31 mouse cellular contexts compared by ENCODE assay signal in genomic region chr16:91020842-91021483, GRCm38 (mm10). TPM values are rescaled to one million over a fixed set of nuclear protein-coding genes. Genes with fewer than 3 reads are reported as not detected.
A peak's percentile ranks its signal among the peaks of the same experiment; 100 is the strongest.
DNase-seq lines count a peak whose midpoint lies in the region; TF ChIP-seq lines count a peak whose summit lies in the region.
"Had no signal": no experiment of that assay in that cellular context is flagged by ENCODE, and none has a peak within 500 bp of the region (broad histone marks: within the 10 kb centered on the region; RNA-seq: fewer than 3 reads in every experiment).

No protein-coding gene starts in this region.

- H3K4me1 ChIP-seq in bone marrow, adult 2 months (ENCODE audit: control insufficient read depth, insufficient read depth, low read length): no peaks in the 10 kb centered on the region
- H3K4me1 ChIP-seq: embryonic facial prominence, embryonic 10.5 days; embryonic facial prominence, embryonic 15.5 days; heart, embryonic 13.5 days; hindbrain, embryonic 10.5 days; hindbrain, embryonic 15.5 days; kidney, embryonic 15.5 days; liver, embryonic 13.5 days; midbrain, embryonic 12.5 days; neural tube, embryonic 13.5 days; stomach, embryonic 15.5 days had no signal

- peak overlapping the region; percentile 64 for H3K27ac ChIP-seq in bone marrow, adult 2 months (ENCODE audit: control insufficient read depth, insufficient read depth, low read depth, low read length, poor library complexity)
- H3K27ac ChIP-seq in macrophage: peak overlapping the region; percentile 43
- H3K27ac ChIP-seq: embryonic facial prominence, embryonic 10.5 days; embryonic facial prominence, embryonic 15.5 days; heart, embryonic 13.5 days; hindbrain, embryonic 10.5 days; hindbrain, embryonic 15.5 days; kidney, embryonic 15.5 days; layer of hippocampus, adult 2 months; liver, embryonic 13.5 days; midbrain, embryonic 12.5 days; neural tube, embryonic 13.5 days; stomach, embryonic 15.5 days had no signal

- intact Hi-C loops in heart, postnatal 36 days (cut with DNase I): no loop called here
- intact Hi-C loops in gastrocnemius, postnatal 36 days (cut with DNase I): no loop called here

- 78% methylated on average over 10 of the region's 10 CpGs for WGBS in bone marrow, adult 2 months
- WGBS in macrophage (ENCODE audit: missing documents): 59% methylated on average over 10 of the region's 10 CpGs

- peaks cover 70% of the 10 kb centered on the region for H3K36me3 ChIP-seq in macrophage (ENCODE audit: inconsistent target)

- no peak for TF ChIP-seq POLR2A in bone marrow, adult 2 months (IDR thresholded peaks at IDR 0.05; ENCODE audit: borderline replicate concordance, control insufficient read depth, low read depth, low read length)

- no peak overlapping the region for H3K4me3 ChIP-seq in bone marrow, adult 2 months (replicated peaks; ENCODE audit: control insufficient read depth, low read depth, low read length)
- no peak overlapping the region for H3K4me3 ChIP-seq in macrophage (ENCODE audit: inconsistent target)
- H3K4me3 ChIP-seq: embryonic facial prominence, embryonic 10.5 days; embryonic facial prominence, embryonic 15.5 days; heart, embryonic 13.5 days; hindbrain, embryonic 10.5 days; hindbrain, embryonic 15.5 days; kidney, embryonic 15.5 days; layer of hippocampus, adult 2 months; liver, embryonic 13.5 days; midbrain, embryonic 12.5 days; neural tube, embryonic 13.5 days; stomach, embryonic 15.5 days had no signal

- TF ChIP-seq CTCF in bone marrow, adult 2 months (IDR thresholded peaks at IDR 0.05; ENCODE audit: control insufficient read depth, insufficient read depth, low read length): no peak

- DNase-seq in heart, adult 11 months: peak; percentile 59
- no peak for DNase-seq in heart, postnatal 36 days
- DNase-seq in gastrocnemius, postnatal 36 days: no peak
- DNase-seq in cerebellum, postnatal 25 days: no peak
- no peak for DNase-seq in adipocyte (ENCODE audit: low spot score)
- DNase-seq: adrenal gland, adult 2 months; adrenal gland, postnatal 36 days; cerebellum, adult 11 months; cerebellum, adult 9-10 months; gastrocnemius, postnatal 25 days; heart, postnatal 10 days; kidney, adult 11 months; kidney, postnatal 36 days; left cerebral cortex, postnatal 4 days; liver, embryonic 13.5 days; lung, adult 2 months; lung, postnatal 10 days; right cerebral cortex, postnatal 4 days; thymus, postnatal 14 days had no signal

- no peaks in the 10 kb centered on the region; the same call in 1 of the 2 replicates for H3K79me2 ChIP-seq in macrophage (ENCODE audit: inconsistent target)

RNA-seq across cellular contexts. Expression of gene Synj1, which starts 9.9 kb away (rescaled TPM):
- 10 to 100 TPM; 29.1 to 29.6 TPM for total RNA-seq in heart, postnatal 36 days (2021)
- 17.2 and 38.2 TPM in 2 replicates for polyA plus RNA-seq in bone marrow, adult 2 months (2011; ENCODE audit: insufficient read depth, insufficient read length, low replicate concordance, missing spikeins)
- 100 to 1,000 TPM; 395 to 919 (median 673) TPM for total RNA-seq in macrophage (2018; cell fraction: chromatin; rRNA removed)
- total RNA-seq in macrophage (2018; cell fraction: cytosol; rRNA removed): 100 to 1,000 TPM; 127 to 236 (median 170) TPM
- total RNA-seq in macrophage (2018; cell fraction: nucleus; rRNA removed): 100 to 1,000 TPM; 254 to 727 (median 441) TPM
- 79.6 to 138 TPM (median 127 TPM) in 3 replicates for polyA plus RNA-seq in macrophage (2018)
- 10 to 100 TPM; 11.2 to 11.5 TPM for total RNA-seq in gastrocnemius, postnatal 36 days (2021)

RNA-seq across cellular contexts. Expression of gene Paxbp1, which starts 23.4 kb away (rescaled TPM):
- 10 to 100 TPM; 13.1 to 13.5 TPM for total RNA-seq in heart, postnatal 36 days (2021)
- polyA plus RNA-seq in bone marrow, adult 2 months (2011; ENCODE audit: insufficient read depth, insufficient read length, low replicate concordance, missing spikeins): 44.3 and 72.0 TPM in 2 replicates
- 100 to 1,000 TPM; 359 to 787 (median 644) TPM for total RNA-seq in macrophage (2018; cell fraction: chromatin; rRNA removed)
- total RNA-seq in macrophage (2018; cell fraction: cytosol; rRNA removed): 10 to 100 TPM in 25 of 26 experiments, 1 to 10 TPM in 1; 9.1 to 46.0 (median 13.5) TPM
- 100 to 1,000 TPM; 196 to 518 (median 362) TPM for total RNA-seq in macrophage (2018; cell fraction: nucleus; rRNA removed)
- 23.7 to 51.4 TPM (median 36.2 TPM) in 3 replicates for polyA plus RNA-seq in macrophage (2018)
- 10 to 100 TPM in 1 of 2 experiments, 1 to 10 TPM in 1; 8.5 to 11.5 TPM for total RNA-seq in gastrocnemius, postnatal 36 days (2021)
